8 mouse cellular contexts compared by ENCODE assay signal in genomic region chr13:58128768-58129671, GRCm38 (mm10). TPM values are rescaled to one million over a fixed set of nuclear protein-coding genes. Genes with fewer than 3 reads are reported as not detected.
DNase-seq lines count a peak whose midpoint lies in the region; ATAC-seq and TF ChIP-seq lines count a peak whose summit lies in the region.

No protein-coding gene starts in this region.

- no peaks in the 10 kb centered on the region for H3K27me3 ChIP-seq in forebrain, embryonic 15.5 days
- H3K27me3 ChIP-seq in neural tube, embryonic 14.5 days (ENCODE audit: control insufficient read depth, insufficient read depth, low read length) = no peaks in the 10 kb centered on the region
- no peaks in the 10 kb centered on the region for H3K27me3 ChIP-seq in testis, adult 2 months (ENCODE audit: control insufficient read depth, insufficient read depth, low read length)

- TF ChIP-seq POLR2A in testis, adult 2 months (IDR thresholded peaks at IDR 0.05; ENCODE audit: control insufficient read depth, low read depth, low read length) = peak; percentile 76

- TF ChIP-seq CTCF in testis, adult 2 months (IDR thresholded peaks at IDR 0.05; ENCODE audit: control insufficient read depth, insufficient read depth, insufficient replicate concordance, low read depth, low read length) = no peak

- H3K4me1 ChIP-seq in ES-E14 (ENCODE audit: control insufficient read depth in 2 of 2, insufficient read depth in 2 of 2, low read length in 2 of 2, poor library complexity in 1 of 2) = peaks cover 0 to 7% of the 10 kb centered on the region in 2 experiments; a peak in 1 of 4 replicates
- H3K4me1 ChIP-seq in forebrain, embryonic 15.5 days = peaks cover 35% of the 10 kb centered on the region
- H3K4me1 ChIP-seq in neural tube, embryonic 14.5 days (ENCODE audit: control insufficient read depth, insufficient read depth, low read length) = peaks cover 20% of the 10 kb centered on the region
- H3K4me1 ChIP-seq in testis, adult 2 months (ENCODE audit: control insufficient read depth, insufficient read depth, low read length) = peaks cover 3% of the 10 kb centered on the region

- WGBS in forebrain, embryonic 15.5 days = under 1% methylated on average over 81 of the region's 83 CpGs
- WGBS in neural tube, embryonic 14.5 days = under 1% methylated on average over 78 of the region's 83 CpGs

- H3K9me3 ChIP-seq in ES-E14 (ENCODE audit: control insufficient read depth, insufficient read depth, low read depth, low read length) = no peaks in the 10 kb centered on the region
- H3K9me3 ChIP-seq in forebrain, embryonic 15.5 days = no peaks in the 10 kb centered on the region
- H3K9me3 ChIP-seq in neural tube, embryonic 14.5 days (ENCODE audit: control insufficient read depth, low read length) = no peaks in the 10 kb centered on the region

- H3K4me3 ChIP-seq in ES-E14 (ENCODE audit: insufficient read depth in 1 of 2, low read depth in 1 of 2, low read length in 2 of 2, poor library complexity in 1 of 2, severe bottlenecking in 1 of 2) = peak overlapping the region; percentile 83 to 85
- peak overlapping the region; percentile 95 for H3K4me3 ChIP-seq in forebrain, embryonic 15.5 days
- peak overlapping the region; percentile 96 for H3K4me3 ChIP-seq in neural tube, embryonic 14.5 days (ENCODE audit: low read depth, low read length)
- peak overlapping the region; percentile 95 for H3K4me3 ChIP-seq in testis, adult 2 months (ENCODE audit: control insufficient read depth, low read depth, low read length)

- peak overlapping the region; percentile 73 for H3K4me2 ChIP-seq in forebrain, embryonic 15.5 days (replicated peaks)
- H3K4me2 ChIP-seq in neural tube, embryonic 14.5 days (ENCODE audit: low read depth, low read length) = peak overlapping the region; percentile 71

- peak overlapping the region; percentile 99 for H3K9ac ChIP-seq in ES-E14 (ENCODE audit: insufficient read depth, low read depth, low read length, poor library complexity, severe bottlenecking)
- peak overlapping the region; percentile 97 for H3K9ac ChIP-seq in forebrain, embryonic 15.5 days (replicated peaks)
- H3K9ac ChIP-seq in neural tube, embryonic 14.5 days (replicated peaks; ENCODE audit: low read depth, low read length) = peak overlapping the region; percentile 99

- intact Hi-C loops in heart, postnatal 25 days (cut with DNase I) = loop anchor here (5.0 to 10.0 kb wide), 2 partner anchors 88 to 256 kb away; partner anchors contain the start of genes 2210016F16Rik and Ubqln1

- in situ Hi-C loops in ES-E14 (cut with MboI; ENCODE audit: low sequenced_read_pairs in 2 of 2, unreplicated experiment in 2 of 2) = no loop called here

- ATAC-seq in forebrain, embryonic 15.5 days (replicated peaks) = peak; percentile 98
- ATAC-seq in neural tube, embryonic 14.5 days (ENCODE audit: low read depth) = peak; percentile 98

- peaks cover 10% of the 10 kb centered on the region for H3K36me3 ChIP-seq in ES-E14 (ENCODE audit: control insufficient read depth, insufficient read depth, low read length, poor library complexity, severe bottlenecking)
- H3K36me3 ChIP-seq in forebrain, embryonic 15.5 days = no peaks in the 10 kb centered on the region
- H3K36me3 ChIP-seq in neural tube, embryonic 14.5 days (ENCODE audit: control insufficient read depth, insufficient read depth, low read length) = 0 out of 2 replicates have a peak, but pooled peaks cover 3% of the 10 kb centered on the region
- H3K36me3 ChIP-seq in testis, adult 2 months (ENCODE audit: control insufficient read depth, insufficient read depth, low read length) = peaks cover 5% of the 10 kb centered on the region; the same call in 1 of the 2 replicates

- peak; percentile 77 for DNase-seq in ES-E14 (ENCODE audit: low read depth, low spot score)
- DNase-seq in cerebellum, adult 11-12 months = peak; percentile 98
- DNase-seq in heart, postnatal 25 days (ENCODE audit: low spot score) = peak; percentile 95
- DNase-seq in layer of hippocampus, adult 18-20 months (ENCODE audit: low spot score in 2 of 2) = peak; percentile 96 to 97
- DNase-seq in lung, adult 18-20 months = peak; percentile 97

- H3K27ac ChIP-seq in ES-E14 (ENCODE audit: insufficient read depth, low read depth, low read length, poor library complexity, severe bottlenecking) = peak overlapping the region; percentile 98
- H3K27ac ChIP-seq in forebrain, embryonic 15.5 days (replicated peaks) = peak overlapping the region; percentile 99
- peak overlapping the region; percentile 100 for H3K27ac ChIP-seq in neural tube, embryonic 14.5 days (ENCODE audit: low read depth, low read length)
- peak overlapping the region; percentile 100 for H3K27ac ChIP-seq in testis, adult 2 months (ENCODE audit: control insufficient read depth, insufficient read depth, low read depth, low read length)

TF ChIP-seq in ES-E14, 5 proteins besides CTCF, POLR2A, EP300 and RAD21:
- TF ChIP-seq ZC3H11A (IDR thresholded peaks at IDR 0.05; ENCODE audit: borderline replicate concordance, low read depth, low read length) (no peak), HCFC1 (IDR thresholded peaks at IDR 0.05; ENCODE audit: borderline replicate concordance, insufficient read depth, low read length) (0 out of 2 replicates have a peak, but pooled peaks have one; percentile 25)

RNA-seq across cellular contexts. Expression of gene Hnrnpa0, which starts 0.7 kb away (rescaled TPM):
- total RNA-seq in ES-E14 (2012; rRNA removed) = 84.4 and 93.8 TPM in 2 replicates
- 52.4 and 57.9 TPM in 2 replicates for polyA plus RNA-seq in forebrain, embryonic 15.5 days (2015; fragmentation: Nextera tagmentation; extraction: Ambion mirVana)
- total RNA-seq in heart, postnatal 25 days (2021) = 10 to 100 TPM; 64.3 to 70.2 TPM
- total RNA-seq in layer of hippocampus, adult 18-20 months (2021) = 100 to 1,000 TPM; 125 to 127 TPM
- 52.4 and 55.9 TPM in 2 replicates for polyA plus RNA-seq in neural tube, embryonic 14.5 days (2014; fragmentation: Nextera tagmentation; extraction: Ambion mirVana)
- polyA plus RNA-seq in testis, adult 2 months (2012; rRNA removed) = 36.8 and 45.7 TPM in 2 replicates

RNA-seq across cellular contexts. Expression of gene Klhl3, which starts 15.6 kb away (rescaled TPM):
- 0.63 and 0.67 TPM in 2 replicates for total RNA-seq in ES-E14 (2012; rRNA removed)
- 8.6 and 9.0 TPM in 2 replicates for polyA plus RNA-seq in forebrain, embryonic 15.5 days (2015; fragmentation: Nextera tagmentation; extraction: Ambion mirVana)
- 1 to 10 TPM; 2.6 TPM for total RNA-seq in heart, postnatal 25 days (2021)
- 10 to 100 TPM; 47.1 to 48.6 TPM for total RNA-seq in layer of hippocampus, adult 18-20 months (2021)
- polyA plus RNA-seq in neural tube, embryonic 14.5 days (2014; fragmentation: Nextera tagmentation; extraction: Ambion mirVana) = 15.2 and 17.6 TPM in 2 replicates
- polyA plus RNA-seq in testis, adult 2 months (2012; rRNA removed) = 5.6 TPM in 2 replicates

RNA-seq across cellular contexts. Expression of gene Idnk, which starts 28.4 kb away (rescaled TPM):
- 9.6 and 11.3 TPM in 2 replicates for total RNA-seq in ES-E14 (2012; rRNA removed)
- 65.6 and 74.9 TPM in 2 replicates for polyA plus RNA-seq in forebrain, embryonic 15.5 days (2015; fragmentation: Nextera tagmentation; extraction: Ambion mirVana)
- 10 to 100 TPM; 23.2 to 24.3 TPM for total RNA-seq in heart, postnatal 25 days (2021)
- total RNA-seq in layer of hippocampus, adult 18-20 months (2021) = 10 to 100 TPM; 32.7 to 33.3 TPM
- polyA plus RNA-seq in neural tube, embryonic 14.5 days (2014; fragmentation: Nextera tagmentation; extraction: Ambion mirVana) = 62.6 and 69.7 TPM in 2 replicates
- polyA plus RNA-seq in testis, adult 2 months (2012; rRNA removed) = 6.0 and 6.7 TPM in 2 replicates

Comparison
In these comparisons a context has a peak if more than half of its experiments do, and no peak if none do; other contexts are left out.
1. Peak in every context shown above with its lines: DNase-seq, ATAC-seq, H3K4me3 ChIP-seq and H3K27ac ChIP-seq.
2. RNA of gene Klhl3, which starts 15.6 kb away (total RNA-seq): 47.1 to 48.6 TPM in layer of hippocampus, adult 18-20 months; 2.6 TPM in heart, postnatal 25 days and 0.63 to 0.67 TPM in ES-E14; every median in the first group is over 10 times any median in the second.